ENCODE assay signal across 8 mouse cellular contexts in the genomic region with DNA sequence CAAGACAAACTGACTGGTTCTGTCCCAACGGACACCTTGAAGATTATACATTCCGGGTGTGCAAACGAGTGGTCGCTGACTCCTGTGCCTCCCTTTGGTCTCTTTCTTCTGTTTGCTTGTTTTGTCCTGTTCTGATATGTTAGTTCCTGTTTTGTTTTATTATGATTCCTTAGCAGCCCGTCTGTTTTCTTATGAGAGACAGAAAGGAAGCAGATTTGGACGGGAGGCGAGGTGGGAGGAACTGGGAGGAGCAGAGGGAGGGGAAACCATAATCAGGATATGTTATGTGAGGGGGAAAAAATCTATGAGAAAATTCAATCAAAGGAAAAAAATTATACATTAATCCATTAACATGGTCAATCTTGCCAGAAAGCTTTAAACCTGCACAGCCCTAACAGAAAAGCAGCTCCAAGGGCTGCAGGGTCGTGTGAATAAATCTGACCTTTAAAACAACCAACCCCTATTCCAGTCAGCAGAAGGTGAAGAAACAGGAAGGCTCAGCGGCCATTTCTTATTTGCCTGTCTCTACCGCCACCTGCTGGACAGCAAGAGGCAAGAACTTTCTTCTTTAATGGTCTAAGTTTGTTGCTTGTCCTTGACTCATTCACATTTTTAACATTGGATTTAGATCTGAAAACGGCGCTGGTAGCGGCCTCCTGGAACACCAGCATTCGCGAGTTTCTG. TPM values are rescaled to one million over a fixed set of nuclear protein-coding genes. Genes with fewer than 3 reads are reported as not detected.
DNase-seq lines count a peak whose midpoint lies in the region; ATAC-seq and TF ChIP-seq lines count a peak whose summit lies in the region.

No protein-coding gene starts in this region.

- H3K36me3 ChIP-seq in midbrain, embryonic 12.5 days = peaks cover 11% of the 10 kb centered on the region; the same call in 1 of the 2 replicates

- no peaks in the 10 kb centered on the region for H3K9me3 ChIP-seq in midbrain, embryonic 12.5 days

- H3K27ac ChIP-seq in cortical plate, adult 2 months (ENCODE audit: insufficient read depth, low read length) = no peak overlapping the region
- no peak overlapping the region for H3K27ac ChIP-seq in midbrain, embryonic 12.5 days (replicated peaks)

- peak; percentile 84 for TF ChIP-seq CTCF in cortical plate, adult 2 months (IDR thresholded peaks at IDR 0.05; ENCODE audit: extremely low read depth, insufficient read depth, low read length)

- TF ChIP-seq POLR2A in cortical plate, adult 2 months (IDR thresholded peaks at IDR 0.05; ENCODE audit: extremely low read depth, insufficient read depth, low read length) = no peak

- intact Hi-C loops in left cerebral cortex, postnatal 4 days (cut with DNase I) = loop anchor here (2.0 kb wide), 1 partner anchor 102 kb away; no protein-coding TSS in a partner anchor

- 29% methylated on average over 15 of the region's 15 CpGs for WGBS in midbrain, embryonic 12.5 days

- H3K4me1 ChIP-seq in cortical plate, adult 2 months (ENCODE audit: control insufficient read depth, insufficient read depth, low read length) = no peaks in the 10 kb centered on the region
- no peaks in the 10 kb centered on the region for H3K4me1 ChIP-seq in midbrain, embryonic 12.5 days

- H3K4me3 ChIP-seq in cortical plate, adult 2 months (ENCODE audit: insufficient read depth, low read length) = no peak overlapping the region
- H3K4me3 ChIP-seq in midbrain, embryonic 12.5 days = no peak overlapping the region

- peak; percentile 80 to 84 for DNase-seq in left cerebral cortex, adult 18-20 months (ENCODE audit: low spot score in 2 of 2)
- no peak for DNase-seq in left cerebral cortex, adult 11 months (ENCODE audit: low spot score)
- DNase-seq in gastrocnemius, postnatal 25 days = peak; percentile 68
- peak; percentile 78 for DNase-seq in left cerebral cortex, postnatal 4 days
- DNase-seq in skeletal muscle tissue, adult 2 months (ENCODE audit: low read depth, low spot score) = peak; percentile 82

- H3K9ac ChIP-seq in midbrain, embryonic 12.5 days (replicated peaks) = no peak overlapping the region

- no peaks in the 10 kb centered on the region for H3K27me3 ChIP-seq in midbrain, embryonic 12.5 days

- H3K4me2 ChIP-seq in midbrain, embryonic 12.5 days (replicated peaks) = 0 out of 2 replicates have a peak overlapping the region, but pooled peaks have one; percentile 9

- peak; percentile 88 for ATAC-seq in inflammation-experienced regulatory T-cells, adult 6 months
- peak; percentile 61 for ATAC-seq in midbrain, embryonic 12.5 days (ENCODE audit: low FRiP score, low read depth)

RNA-seq across cellular contexts. Expression of gene Hmgb2, which starts 19.1 kb away (rescaled TPM):
- total RNA-seq in left cerebral cortex, adult 18-20 months (2021) = 1 to 10 TPM; 2.8 to 5.2 TPM
- polyA plus RNA-seq in cortical plate, adult 2 months (2012; rRNA removed) = 6.3 and 6.5 TPM in 2 replicates
- total RNA-seq in gastrocnemius, postnatal 25 days (2021) = 1 to 10 TPM; 2.7 to 5.6 TPM
- polyA plus RNA-seq in inflammation-experienced regulatory T-cells, adult 6 months (2017; shearing (Covaris generic)) = 1,000 to 10,000 TPM in 1 of 3 experiments, 100 to 1,000 TPM in 2; 206 to 1,205 (median 248) TPM
- total RNA-seq in left cerebral cortex, postnatal 4 days (2021) = 10 to 100 TPM; 22.1 to 32.1 TPM
- 531 and 557 TPM in 2 replicates for polyA plus RNA-seq in midbrain, embryonic 12.5 days (2016; fragmentation: Nextera tagmentation; extraction: Ambion mirVana)

RNA-seq across cellular contexts. Expression of gene Sap30, which starts 43.1 kb away (rescaled TPM):
- total RNA-seq in left cerebral cortex, adult 18-20 months (2021) = 10 to 100 TPM; 12.2 to 14.3 TPM
- polyA plus RNA-seq in cortical plate, adult 2 months (2012; rRNA removed) = 7.7 and 8.4 TPM in 2 replicates
- 10 to 100 TPM; 10.2 to 18.5 TPM for total RNA-seq in gastrocnemius, postnatal 25 days (2021)
- 1 to 10 TPM in 1 of 3 experiments, under 1 TPM in 1, not detected in 1; 0.39 to 2.6 TPM for polyA plus RNA-seq in inflammation-experienced regulatory T-cells, adult 6 months (2017; shearing (Covaris generic))
- total RNA-seq in left cerebral cortex, postnatal 4 days (2021) = 10 to 100 TPM; 12.5 to 13.8 TPM
- polyA plus RNA-seq in midbrain, embryonic 12.5 days (2016; fragmentation: Nextera tagmentation; extraction: Ambion mirVana) = 115 and 116 TPM in 2 replicates
